Mouse (Mus musculus) megakaryocyte, embryonic 14.5 days (primary cell): ENCODE measurements around the gene Hist1h4c.

Experiments used
- FLI1 ChIP-seq: IDR thresholded peaks from 2 replicates; pipeline ENCODE4 v1.6.1; 2012; ENCODE audit warnings: low read length, inconsistent platforms, mixed read lengths
- GATA1 ChIP-seq: IDR thresholded peaks from 3 replicates; pipeline ENCODE4 v1.6.1; 2012; ENCODE audit warnings: mixed read lengths, low read length, inconsistent platforms, borderline replicate concordance

- no peak for TF ChIP-seq GATA1
- TF ChIP-seq FLI1, result no peak
These were observed 559 bp downstream of the Hist1h4c start for GRCm38 (mm10) chr13:23697491-23698299.
